Mouse (Mus musculus): Measurements from ENCODE around the gene Cacna1b. TPM values are rescaled to one million over a fixed set of nuclear protein-coding genes. Genes with fewer than 3 reads are reported as not detected.
A peak's percentile ranks its signal among the peaks of the same experiment; 100 is the strongest.

Gene Cacna1b
- polyA plus RNA-seq, 1 experiment from 2014 or later = 20.3 TPM

- ATAC-seq (ENCODE audit: low read depth) = no peak
Measured at GRCm38 (mm10) chr2:24606531-24606930, 156.4 kb downstream of the Cacna1b start.

GRCm38 (mm10) chr2:24605096-24605495, 157.9 kb downstream of the Cacna1b start:
- H3K27ac ChIP-seq (ENCODE audit: low read depth, low read length) = no peak overlapping the region

More at GRCm38 (mm10) chr2:24606531-24606930, 156.4 kb downstream of the Cacna1b start:
- no peaks in the 10 kb centered on the region for H3K27me3 ChIP-seq (ENCODE audit: control insufficient read depth, insufficient read depth, low read length)
- H3K9ac ChIP-seq (replicated peaks; ENCODE audit: low read depth, low read length) = no peak overlapping the region
- 93% methylated on average over 15 of the region's 15 CpGs for WGBS
- H3K36me3 ChIP-seq (ENCODE audit: control insufficient read depth, insufficient read depth, low read length) = peaks cover 36% of the 10 kb centered on the region; the same call in 1 of the 2 replicates
- H3K9me3 ChIP-seq (ENCODE audit: control insufficient read depth, low read length) = no peaks in the 10 kb centered on the region
- no peaks in the 10 kb centered on the region for H3K4me1 ChIP-seq (ENCODE audit: control insufficient read depth, insufficient read depth, low read length)
- no peak overlapping the region for H3K4me2 ChIP-seq (ENCODE audit: low read depth, low read length)
- no peak overlapping the region for H3K27ac ChIP-seq (ENCODE audit: low read depth, low read length)
- H3K4me3 ChIP-seq (ENCODE audit: low read depth, low read length) = no peak overlapping the region

DNA sequence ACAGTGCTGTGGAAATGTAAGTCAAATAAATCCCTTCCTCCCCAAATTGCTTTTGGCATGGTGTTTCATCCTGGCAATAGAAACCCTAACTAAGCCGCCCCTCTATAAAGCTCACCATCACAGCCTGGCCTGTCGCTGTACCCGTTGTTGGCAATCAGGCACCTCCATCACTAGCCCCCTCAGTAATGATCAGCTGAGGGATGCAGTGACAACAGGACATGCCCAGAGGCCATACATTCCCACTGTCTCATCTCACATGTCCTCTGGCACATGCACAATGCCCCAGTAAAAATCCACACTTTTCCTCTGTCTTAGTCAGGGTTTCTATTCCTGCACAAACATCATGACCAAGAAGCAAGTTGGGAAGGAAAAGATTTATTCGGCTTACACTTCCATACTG, 173.5 kb downstream of the Cacna1b start:
- 93% methylated on average over 4 of the region's 4 CpGs for WGBS

More at GRCm38 (mm10) chr2:24605096-24605495, 157.9 kb downstream of the Cacna1b start:
- Histone ChIP-seq H3K9me3 (ENCODE audit: control insufficient read depth, low read length) (no peaks in the 10 kb centered on the region), H3K9ac (replicated peaks; ENCODE audit: low read depth, low read length) (no peak overlapping the region), H3K36me3 (ENCODE audit: control insufficient read depth, insufficient read depth, low read length) (peaks cover 26% of the 10 kb centered on the region; the same call in 1 of the 2 replicates), H3K4me1 (ENCODE audit: control insufficient read depth, insufficient read depth, low read length) (no peaks in the 10 kb centered on the region), H3K4me2 (ENCODE audit: low read depth, low read length) (no peak overlapping the region), H3K27me3 (ENCODE audit: control insufficient read depth, insufficient read depth, low read length) (no peaks in the 10 kb centered on the region), H3K4me3 (ENCODE audit: low read depth, low read length) (no peak overlapping the region)
- WGBS = 80% methylated on average over 4 of the region's 4 CpGs
- no peak for ATAC-seq (ENCODE audit: low read depth)

GRCm38 (mm10) chr2:24587999-24588398, 175.0 kb downstream of the Cacna1b start:
- Histone ChIP-seq H3K4me2 (ENCODE audit: low read depth, low read length) (no peak overlapping the region), H3K9me3 (ENCODE audit: control insufficient read depth, low read length) (no peaks in the 10 kb centered on the region), H3K4me1 (ENCODE audit: control insufficient read depth, insufficient read depth, low read length) (no peaks in the 10 kb centered on the region), H3K9ac (replicated peaks; ENCODE audit: low read depth, low read length) (no peak overlapping the region), H3K27me3 (ENCODE audit: control insufficient read depth, insufficient read depth, low read length) (no peaks in the 10 kb centered on the region), H3K4me3 (ENCODE audit: low read depth, low read length) (no peak overlapping the region), H3K36me3 (ENCODE audit: control insufficient read depth, insufficient read depth, low read length) (no peaks in the 10 kb centered on the region), H3K27ac (ENCODE audit: low read depth, low read length) (no peak overlapping the region)
- ATAC-seq (ENCODE audit: low read depth) = no peak; the same call in 1 of the 2 replicates

More for the DNA sequence above, 173.5 kb downstream of the Cacna1b start:
- no peak overlapping the region for H3K9ac ChIP-seq (replicated peaks; ENCODE audit: low read depth, low read length)
- H3K9me3 ChIP-seq (ENCODE audit: control insufficient read depth, low read length) = no peaks in the 10 kb centered on the region
- no peak overlapping the region for H3K4me2 ChIP-seq (ENCODE audit: low read depth, low read length)
- ATAC-seq (ENCODE audit: low read depth) = no peak
- no peak overlapping the region for H3K4me3 ChIP-seq (ENCODE audit: low read depth, low read length)
- no peak overlapping the region for H3K27ac ChIP-seq (ENCODE audit: low read depth, low read length)
- H3K27me3 ChIP-seq (ENCODE audit: control insufficient read depth, insufficient read depth, low read length) = no peaks in the 10 kb centered on the region
- no peaks in the 10 kb centered on the region for H3K36me3 ChIP-seq (ENCODE audit: control insufficient read depth, insufficient read depth, low read length)
- no peaks in the 10 kb centered on the region for H3K4me1 ChIP-seq (ENCODE audit: control insufficient read depth, insufficient read depth, low read length)

DNA sequence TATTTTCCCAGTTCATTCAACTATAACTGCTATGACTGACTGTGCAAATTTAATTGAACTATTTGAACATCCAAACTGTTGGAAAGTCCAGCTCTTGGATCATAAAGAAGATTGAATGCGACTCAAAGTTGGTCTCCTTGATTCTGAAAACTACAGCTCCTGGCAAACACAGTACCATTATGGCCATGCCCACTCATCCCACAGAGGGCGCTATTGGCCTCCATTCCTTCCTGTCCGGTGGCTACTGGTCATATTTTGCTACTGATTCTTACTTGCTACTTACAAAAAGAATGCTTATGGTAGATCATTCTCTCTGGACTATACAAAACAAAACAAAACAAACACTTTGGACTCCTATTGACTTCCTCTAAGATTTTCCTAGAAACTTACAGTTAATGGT, 188.3 kb downstream of the Cacna1b start:
- H3K27ac ChIP-seq (ENCODE audit: low read depth, low read length) = no peak overlapping the region
- H3K4me2 ChIP-seq (ENCODE audit: low read depth, low read length) = no peak overlapping the region
- H3K9me3 ChIP-seq (ENCODE audit: control insufficient read depth, low read length) = no peaks in the 10 kb centered on the region
- no peak overlapping the region for H3K4me3 ChIP-seq (ENCODE audit: low read depth, low read length)
- no peaks in the 10 kb centered on the region for H3K4me1 ChIP-seq (ENCODE audit: control insufficient read depth, insufficient read depth, low read length)
- H3K36me3 ChIP-seq (ENCODE audit: control insufficient read depth, insufficient read depth, low read length) = no peaks in the 10 kb centered on the region
- ATAC-seq (ENCODE audit: low read depth) = no peak
- 23% methylated on average over 3 of the region's 3 CpGs for WGBS
- no peaks in the 10 kb centered on the region for H3K27me3 ChIP-seq (ENCODE audit: control insufficient read depth, insufficient read depth, low read length)
- no peak overlapping the region for H3K9ac ChIP-seq (replicated peaks; ENCODE audit: low read depth, low read length)

- no peaks in the 10 kb centered on the region for H3K27me3 ChIP-seq (ENCODE audit: control insufficient read depth, insufficient read depth, low read length)
- no peak overlapping the region for H3K4me2 ChIP-seq (ENCODE audit: low read depth, low read length)
- no peak for ATAC-seq (ENCODE audit: low read depth)
- H3K9me3 ChIP-seq (ENCODE audit: control insufficient read depth, low read length) = no peaks in the 10 kb centered on the region
- no peak overlapping the region for H3K9ac ChIP-seq (replicated peaks; ENCODE audit: low read depth, low read length)
- no peaks in the 10 kb centered on the region for H3K4me1 ChIP-seq (ENCODE audit: control insufficient read depth, insufficient read depth, low read length)
- H3K36me3 ChIP-seq (ENCODE audit: control insufficient read depth, insufficient read depth, low read length) = no peaks in the 10 kb centered on the region
- WGBS = 96% methylated on average over 1 of the region's 1 CpGs
- no peak overlapping the region for H3K4me3 ChIP-seq (ENCODE audit: low read depth, low read length)
- H3K27ac ChIP-seq (ENCODE audit: low read depth, low read length) = no peak overlapping the region
Measured at GRCm38 (mm10) chr2:24570917-24571316, 192.0 kb downstream of the Cacna1b start.

- Histone ChIP-seq H3K27ac (ENCODE audit: low read depth, low read length) (no peak overlapping the region), H3K36me3 (ENCODE audit: control insufficient read depth, insufficient read depth, low read length) (no peaks in the 10 kb centered on the region), H3K4me2 (ENCODE audit: low read depth, low read length) (no peak overlapping the region), H3K4me1 (ENCODE audit: control insufficient read depth, insufficient read depth, low read length) (no peaks in the 10 kb centered on the region), H3K9me3 (ENCODE audit: control insufficient read depth, low read length) (no peaks in the 10 kb centered on the region), H3K4me3 (ENCODE audit: low read depth, low read length) (no peak overlapping the region), H3K27me3 (ENCODE audit: control insufficient read depth, insufficient read depth, low read length) (no peaks in the 10 kb centered on the region), H3K9ac (replicated peaks; ENCODE audit: low read depth, low read length) (no peak overlapping the region)
- 8% methylated on average over 3 of the region's 3 CpGs for WGBS
- peak; percentile 47; the same call in 1 of the 2 replicates for ATAC-seq (ENCODE audit: low read depth)
Measured at GRCm38 (mm10) chr2:24568555-24568954, 194.4 kb downstream of the Cacna1b start.

- Histone ChIP-seq H3K27ac (ENCODE audit: low read depth, low read length) (no peak overlapping the region), H3K9me3 (ENCODE audit: control insufficient read depth, low read length) (no peaks in the 10 kb centered on the region), H3K9ac (replicated peaks; ENCODE audit: low read depth, low read length) (no peak overlapping the region), H3K4me2 (ENCODE audit: low read depth, low read length) (no peak overlapping the region), H3K36me3 (ENCODE audit: control insufficient read depth, insufficient read depth, low read length) (no peaks in the 10 kb centered on the region), H3K4me3 (ENCODE audit: low read depth, low read length) (no peak overlapping the region), H3K27me3 (ENCODE audit: control insufficient read depth, insufficient read depth, low read length) (no peaks in the 10 kb centered on the region), H3K4me1 (ENCODE audit: control insufficient read depth, insufficient read depth, low read length) (no peaks in the 10 kb centered on the region)
- WGBS = 73% methylated on average over 7 of the region's 7 CpGs
- ATAC-seq (ENCODE audit: low read depth) = no peak
Measured at GRCm38 (mm10) chr2:24562547-24563290, 200.2 kb downstream of the Cacna1b start.

- Histone ChIP-seq H3K36me3 (ENCODE audit: control insufficient read depth, insufficient read depth, low read length) (no peaks in the 10 kb centered on the region), H3K27me3 (ENCODE audit: control insufficient read depth, insufficient read depth, low read length) (no peaks in the 10 kb centered on the region), H3K4me2 (ENCODE audit: low read depth, low read length) (no peak overlapping the region), H3K4me3 (ENCODE audit: low read depth, low read length) (no peak overlapping the region), H3K4me1 (ENCODE audit: control insufficient read depth, insufficient read depth, low read length) (no peaks in the 10 kb centered on the region), H3K9me3 (ENCODE audit: control insufficient read depth, low read length) (no peaks in the 10 kb centered on the region), H3K27ac (ENCODE audit: low read depth, low read length) (no peak overlapping the region), H3K9ac (replicated peaks; ENCODE audit: low read depth, low read length) (no peak overlapping the region)
- ATAC-seq (ENCODE audit: low read depth) = no peak
- 84% methylated on average over 6 of the region's 6 CpGs for WGBS
Measured at GRCm38 (mm10) chr2:24561946-24562345, 201.0 kb downstream of the Cacna1b start.

All from neural tube, embryonic 14.5 days (tissue).